ENCODE assay signal across 8 mouse cellular contexts in the genomic region with DNA sequence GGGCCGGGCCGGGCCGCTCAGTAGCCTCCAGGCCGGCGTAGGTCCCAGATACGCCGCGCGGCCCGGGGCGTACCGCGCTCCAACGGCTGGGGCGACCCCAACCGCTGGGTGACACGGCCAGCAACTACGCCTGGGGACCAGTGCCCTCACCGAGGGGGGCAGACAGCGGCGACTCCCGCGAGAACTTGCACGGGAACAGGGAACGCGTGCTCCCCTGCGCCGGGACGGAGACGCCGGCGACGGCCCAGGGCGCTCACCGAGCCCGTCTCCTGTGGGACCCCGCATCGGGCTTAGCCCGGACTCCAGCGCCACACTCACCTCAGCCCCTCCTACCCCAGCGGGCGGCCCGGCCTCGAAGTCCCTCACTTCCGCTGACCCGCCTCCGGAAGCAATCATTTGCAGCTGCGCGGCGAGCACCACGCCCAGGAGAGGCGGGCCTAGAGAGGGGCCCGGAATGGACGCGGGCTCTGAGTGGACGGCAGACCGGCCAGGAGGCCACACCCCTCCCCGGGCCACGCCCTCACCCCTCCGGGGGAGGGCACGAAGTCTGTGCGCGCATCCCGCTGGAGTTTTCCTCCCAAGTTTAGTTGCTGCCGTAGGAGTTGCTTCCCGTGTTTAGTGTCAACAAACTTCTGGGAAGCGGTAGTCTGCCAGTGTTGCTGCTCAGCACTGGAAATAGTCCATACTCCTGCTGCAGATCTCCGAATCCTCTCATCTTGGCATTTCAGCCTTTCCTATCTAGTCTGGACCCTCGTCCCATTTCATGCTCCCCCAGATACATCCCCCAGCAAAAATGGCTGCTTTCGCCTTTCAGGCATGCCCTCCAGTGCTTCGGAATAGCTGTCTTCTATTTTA. TPM values are rescaled to one million over a fixed set of nuclear protein-coding genes. Genes with fewer than 3 reads are reported as not detected.
DNase-seq lines count a peak whose midpoint lies in the region; ATAC-seq and TF ChIP-seq lines count a peak whose summit lies in the region.

A gene (minus strand): TSS at position 456 of the 855 bp plus-strand sequence.

- no peak for TF ChIP-seq RAD21 in CH12.LX (IDR thresholded peaks at IDR 0.05; ENCODE audit: low read depth, low read length)

- peak; percentile 74 for TF ChIP-seq POLR2A in CH12.LX (IDR thresholded peaks at IDR 0.05; ENCODE audit: low read depth, low read length)

- in situ Hi-C loops in CH12.LX (cut with MboI; ENCODE audit: low pct_ligation_motif_present, low pct_unique_long_range_greater_than_20kb, low sequenced_read_pairs): no loop called here

- H3K79me2 ChIP-seq in CH12.LX (replicated peaks; ENCODE audit: control insufficient read depth, extremely low read depth, insufficient read depth, poor library complexity, severe bottlenecking): no peaks in the 10 kb centered on the region

- H3K4me3 ChIP-seq in CH12.LX (replicated peaks in 1 of 3; ENCODE audit: low read depth in 2 of 3, low read length in 2 of 3, poor library complexity in 1 of 3): peak within 1 kb of the TSS; percentile 69 to 91 (median 82)
- H3K4me3 ChIP-seq in forebrain, embryonic 11.5 days (ENCODE audit: low read depth, low read length): peak within 1 kb of the TSS; percentile 91
- H3K4me3 ChIP-seq in heart, embryonic 16.5 days (ENCODE audit: low read length): peak within 1 kb of the TSS; percentile 96
- peak within 1 kb of the TSS; percentile 89 for H3K4me3 ChIP-seq in liver, embryonic 15.5 days (replicated peaks)
- peak within 1 kb of the TSS; percentile 90 for H3K4me3 ChIP-seq in neural tube, embryonic 12.5 days

- peaks cover 19% of the 10 kb centered on the region for H3K27me3 ChIP-seq in CH12.LX (replicated peaks)
- no peaks in the 10 kb centered on the region for H3K27me3 ChIP-seq in forebrain, embryonic 11.5 days (ENCODE audit: control insufficient read depth, insufficient read depth, low read length)
- no peaks in the 10 kb centered on the region for H3K27me3 ChIP-seq in heart, embryonic 16.5 days (ENCODE audit: control insufficient read depth, insufficient read depth, low read length)
- H3K27me3 ChIP-seq in liver, embryonic 15.5 days: no peaks in the 10 kb centered on the region
- no peaks in the 10 kb centered on the region for H3K27me3 ChIP-seq in neural tube, embryonic 12.5 days (replicated peaks)

- peak; percentile 98 for ATAC-seq in forebrain, embryonic 11.5 days (replicated peaks; ENCODE audit: low FRiP score)
- peak; percentile 96 for ATAC-seq in heart, embryonic 16.5 days (replicated peaks; ENCODE audit: extremely low read depth, insufficient read depth, low FRiP score)
- ATAC-seq in liver, embryonic 15.5 days (ENCODE audit: insufficient read depth): peak; percentile 96
- ATAC-seq in neural tube, embryonic 12.5 days (ENCODE audit: low FRiP score, low read depth): peak; percentile 97

- peaks cover 3 to 24% of the 10 kb centered on the region in 2 experiments; a peak in 3 of 4 replicates for H3K4me1 ChIP-seq in CH12.LX (ENCODE audit: control insufficient read depth in 1 of 2, insufficient read depth in 2 of 2)
- peaks cover 11% of the 10 kb centered on the region for H3K4me1 ChIP-seq in forebrain, embryonic 11.5 days (replicated peaks; ENCODE audit: control insufficient read depth, insufficient read depth, low read length)
- H3K4me1 ChIP-seq in heart, embryonic 16.5 days (ENCODE audit: control insufficient read depth, insufficient read depth, low read length): peaks cover 26% of the 10 kb centered on the region
- H3K4me1 ChIP-seq in liver, embryonic 15.5 days (replicated peaks): peaks cover 36% of the 10 kb centered on the region
- peaks cover 20% of the 10 kb centered on the region for H3K4me1 ChIP-seq in neural tube, embryonic 12.5 days

- TF ChIP-seq CTCF in CH12.LX (conservative IDR thresholded peaks at IDR 0.05 in 1 of 2, IDR thresholded peaks at IDR 0.05 in 1 of 2; ENCODE audit: low read depth in 2 of 2, low read length in 2 of 2): no peak

- H3K9ac ChIP-seq in CH12.LX (ENCODE audit: insufficient read depth, low read depth): peak within 1 kb of the TSS; percentile 78
- H3K9ac ChIP-seq in forebrain, embryonic 11.5 days (ENCODE audit: low read length): peak within 1 kb of the TSS; percentile 79
- peak within 1 kb of the TSS; percentile 94 for H3K9ac ChIP-seq in heart, embryonic 16.5 days (ENCODE audit: low read length)
- H3K9ac ChIP-seq in liver, embryonic 15.5 days: peak within 1 kb of the TSS; percentile 86
- peak within 1 kb of the TSS; percentile 84 for H3K9ac ChIP-seq in neural tube, embryonic 12.5 days

- peaks cover 5 to 20% of the 10 kb centered on the region in 2 experiments for H3K36me3 ChIP-seq in CH12.LX (replicated peaks in 1 of 2; ENCODE audit: control insufficient read depth in 1 of 2, insufficient read depth in 1 of 2, low read length in 1 of 2)
- H3K36me3 ChIP-seq in forebrain, embryonic 11.5 days (ENCODE audit: control insufficient read depth, insufficient read depth, low read length): no peaks in the 10 kb centered on the region; the same call in 1 of the 2 replicates
- H3K36me3 ChIP-seq in heart, embryonic 16.5 days (ENCODE audit: control insufficient read depth, insufficient read depth): peaks cover 18% of the 10 kb centered on the region; the same call in 1 of the 2 replicates
- peaks cover 21% of the 10 kb centered on the region for H3K36me3 ChIP-seq in liver, embryonic 15.5 days (replicated peaks)
- H3K36me3 ChIP-seq in neural tube, embryonic 12.5 days: peaks cover 31% of the 10 kb centered on the region

- dilution Hi-C loops in CH12.LX (cut with MboI; ENCODE audit: extremely low pct_ligation_motif_present, extremely low pct_unique_long_range_greater_than_20kb, low sequenced_read_pairs): no loop called here

- H3K9me3 ChIP-seq in CH12.LX (replicated peaks; ENCODE audit: low read length): no peaks in the 10 kb centered on the region
- no peaks in the 10 kb centered on the region for H3K9me3 ChIP-seq in forebrain, embryonic 11.5 days (ENCODE audit: control insufficient read depth, low read length)
- H3K9me3 ChIP-seq in heart, embryonic 16.5 days (replicated peaks; ENCODE audit: control insufficient read depth, low read length): no peaks in the 10 kb centered on the region
- H3K9me3 ChIP-seq in liver, embryonic 15.5 days (replicated peaks): no peaks in the 10 kb centered on the region
- H3K9me3 ChIP-seq in neural tube, embryonic 12.5 days: no peaks in the 10 kb centered on the region

- H3K4me2 ChIP-seq in CH12.LX (ENCODE audit: insufficient read depth, low read depth, poor library complexity, severe bottlenecking): peak within 1 kb of the TSS; percentile 91
- H3K4me2 ChIP-seq in forebrain, embryonic 11.5 days (ENCODE audit: low read depth, low read length, severe bottlenecking): peak within 1 kb of the TSS; percentile 95
- H3K4me2 ChIP-seq in heart, embryonic 16.5 days (ENCODE audit: low read depth, low read length): peak within 1 kb of the TSS; percentile 96
- peak within 1 kb of the TSS; percentile 100 for H3K4me2 ChIP-seq in liver, embryonic 15.5 days
- H3K4me2 ChIP-seq in neural tube, embryonic 12.5 days (replicated peaks): peak within 1 kb of the TSS; percentile 94

- under 1% methylated on average over 70 of the region's 71 CpGs for WGBS in forebrain, embryonic 11.5 days
- WGBS in heart, embryonic 16.5 days: under 1% methylated on average over 63 of the region's 71 CpGs
- WGBS in liver, embryonic 15.5 days (ENCODE audit: insufficient replicate concordance): under 1% methylated on average over 71 of the region's 71 CpGs
- under 1% methylated on average over 71 of the region's 71 CpGs for WGBS in neural tube, embryonic 12.5 days

- no peak for TF ChIP-seq EP300 in CH12.LX (IDR thresholded peaks at IDR 0.05; ENCODE audit: low read length)

- DNase-seq in CH12.LX (ENCODE audit: extremely low read depth): peak; percentile 95
- peak; percentile 93 for DNase-seq in c-Kit-positive CD71-positive TER-119-negative erythroid progenitor cells, embryonic 14.5 days (ENCODE audit: low read depth)
- peak; percentile 99 for DNase-seq in forebrain, embryonic 11.5 days (ENCODE audit: low spot score)
- peak; percentile 99 for DNase-seq in kidney, postnatal 36 days
- DNase-seq in telencephalon, adult 2 months (ENCODE audit: low read depth, low spot score): peak; percentile 95

- H3K27ac ChIP-seq in CH12.LX (ENCODE audit: insufficient read depth, low read depth): no peak within 1 kb of the TSS
- peak within 1 kb of the TSS; percentile 50 for H3K27ac ChIP-seq in forebrain, embryonic 11.5 days (ENCODE audit: low read depth, low read length)
- H3K27ac ChIP-seq in heart, embryonic 16.5 days (ENCODE audit: low read length): peak within 1 kb of the TSS; percentile 96
- peak within 1 kb of the TSS; percentile 86 for H3K27ac ChIP-seq in liver, embryonic 15.5 days (replicated peaks)
- peak within 1 kb of the TSS; percentile 65 for H3K27ac ChIP-seq in neural tube, embryonic 12.5 days

TF ChIP-seq in CH12.LX, 34 proteins besides CTCF, POLR2A, EP300 and RAD21 (continues in another document):
- TF ChIP-seq SMC3 (IDR thresholded peaks at IDR 0.05; ENCODE audit: low read depth, low read length): no peak
- 0 out of 2 replicates have a peak, but pooled peaks have one; percentile 16 for TF ChIP-seq MYC (IDR thresholded peaks at IDR 0.05; ENCODE audit: low read depth, low read length)
- TF ChIP-seq TBP (conservative IDR thresholded peaks at IDR 0.05; ENCODE audit: low read depth, low read length): 0 out of 2 replicates have a peak, but pooled peaks have one; percentile 12
- peak; percentile 90 for TF ChIP-seq ELF1 (IDR thresholded peaks at IDR 0.05; ENCODE audit: low read depth, low read length)
- TF ChIP-seq CHD1 (IDR thresholded peaks at IDR 0.05; ENCODE audit: low read depth, low read length): no peak
- peak; percentile 81 for TF ChIP-seq HCFC1 (IDR thresholded peaks at IDR 0.05; ENCODE audit: low read depth, low read length)
- peak; percentile 82; the same call in 1 of the 2 replicates for TF ChIP-seq CHD2 (IDR thresholded peaks at IDR 0.05; ENCODE audit: low read length)
- TF ChIP-seq MAZ (IDR thresholded peaks at IDR 0.05; ENCODE audit: low read depth, low read length): peak; percentile 48; the same call in 1 of the 2 replicates
- TF ChIP-seq MXI1 (IDR thresholded peaks at IDR 0.05; ENCODE audit: low read depth, low read length): peak; percentile 88; the same call in 1 of the 2 replicates
- TF ChIP-seq NELFE (IDR thresholded peaks at IDR 0.05; ENCODE audit: low read depth, low read length): no peak
- TF ChIP-seq ETS1 (conservative IDR thresholded peaks at IDR 0.05; ENCODE audit: low read depth, low read length): no peak
- no peak for TF ChIP-seq MEF2A (IDR thresholded peaks at IDR 0.05; ENCODE audit: borderline replicate concordance, low read depth, low read length)

RNA-seq across cellular contexts. Expression of the gene that starts here (rescaled TPM):
- total RNA-seq in CH12.LX (2012; rRNA removed) (16.2 and 19.5 TPM in 2 replicates), CH12.LX (2014; rRNA removed) (27.8 and 34.0 TPM in 2 replicates)
- polyA plus RNA-seq in CH12.LX (2012; ENCODE audit: insufficient read length, low read depth): 33.2 and 36.5 TPM in 2 replicates
- 132 and 135 TPM in 2 replicates for polyA plus RNA-seq in forebrain, embryonic 11.5 days (2014; fragmentation: Nextera tagmentation; extraction: Ambion mirVana)
- polyA plus RNA-seq in heart, embryonic 16.5 days (2015; fragmentation: Nextera tagmentation; extraction: Ambion mirVana): 165 and 167 TPM in 2 replicates
- 39.6 and 40.3 TPM in 2 replicates for polyA plus RNA-seq in liver, embryonic 15.5 days (2015; fragmentation: Nextera tagmentation; extraction: Ambion mirVana)
- 135 and 138 TPM in 2 replicates for polyA plus RNA-seq in neural tube, embryonic 12.5 days (2016; fragmentation: Nextera tagmentation; extraction: Ambion mirVana)
